Mouse (Mus musculus) forebrain, postnatal 0 days (tissue): ENCODE data around the gene Sgcg. TPM values are rescaled to one million over a fixed set of nuclear protein-coding genes. Genes with fewer than 3 reads are reported as not detected.
A peak's percentile ranks its signal among the peaks of the same experiment; 100 is the strongest.

Source experiments
- ATAC-seq: fragments of 200-750 bp; cut with Nextera tagmentation; 2 replicates; pipeline ENCODE4 v1.8.0; 2017; ENCODE audit warnings: mild to moderate bottlenecking, moderate library complexity
- DNase-seq: peaks from one replicate; pipeline ENCODE4 v3.0.0-alpha.2; 2015
- H3K27ac ChIP-seq: fragments of 300-500 bp; sonication (generic); 2 replicates; pipeline ENCODE4 v1.5.1; 2014; ENCODE audit warnings: low read depth, mild to moderate bottlenecking, antibody characterized with exemption, low read length, moderate library complexity, mixed read lengths
- H3K27me3 ChIP-seq: fragments of 300-500 bp; sonication (generic); 2 replicates; pipeline ENCODE4 v1.6.1; 2014; ENCODE audit warnings: mild to moderate bottlenecking, low read length, mixed read lengths; ENCODE audit not compliant: insufficient read depth
- H3K36me3 ChIP-seq: fragments of 300-500 bp; sonication (generic); 2 replicates; pipeline ENCODE4 v1.6.1; 2014; ENCODE audit warnings: mild to moderate bottlenecking, moderate library complexity; ENCODE audit not compliant: insufficient read depth
- H3K4me1 ChIP-seq: fragments of 300-500 bp; sonication (generic); 2 replicates; pipeline ENCODE4 v1.6.1; 2014; ENCODE audit warnings: antibody characterized with exemption; ENCODE audit not compliant: insufficient read depth
- H3K4me2 ChIP-seq: fragments of 300-500 bp; sonication (generic); 2 replicates; pipeline ENCODE4 v1.6.1; 2014; ENCODE audit warnings: low read depth, mild to moderate bottlenecking, moderate library complexity
- H3K4me3 ChIP-seq: fragments of 300-500 bp; sonication (generic); 2 replicates; pipeline ENCODE4 v1.5.1; 2014; ENCODE audit warnings: low read depth, low read length, mixed read lengths
- H3K9ac ChIP-seq: fragments of 300-500 bp; sonication (generic); 2 replicates; pipeline ENCODE4 v1.6.1; 2014; ENCODE audit warnings: mild to moderate bottlenecking
- H3K9me3 ChIP-seq: fragments of 300-500 bp; sonication (generic); 2 replicates; pipeline ENCODE4 v1.6.1; 2016; ENCODE audit warnings: low read length
- CTCF ChIP-seq: sonication (generic); IDR thresholded peaks from 2 replicates; pipeline ENCODE4 v1.5.1; 2016; ENCODE audit warnings: antibody characterized with exemption, control low read depth, low read depth
- WGBS: fragments of 180-500 bp; shearing (Covaris S2); extraction: QIAGEN DNeasy Blood & Tissue Kit; methylation state at CpG from one replicate; pipeline ENCODE4 v1.1.7; 2014; 5-methylcytosine and 5-hydroxymethylcytosine counted together
- polyA plus RNA-seq: library from polyadenylated mRNA; unstranded; fragments of >200 nt; fragmentation: Nextera tagmentation; extraction: Ambion mirVana; gene quantifications from 2 replicates; pipeline ENCODE4 v1.2.1, GENCODE M21; 2015
- total RNA-seq: library from RNA; depleted of rRNA; stranded (reverse); fragments of >200 nt; gene quantifications from 2 replicates; pipeline ENCODE4 v1.2.3, GENCODE M21; 2014; rRNA removed

Sgcg gene
- total RNA-seq (0.43 TPM in 1 of 2 replicates, not detected in the other), polyA plus RNA-seq (0.10 TPM in 2 replicates)

GRCm38 (mm10) chr14:61258352-61258751 is at the start of gene Sgcg:
Gene Sgcg (minus strand): TSS chr14:61258490.
- H3K4me2 ChIP-seq, result no peak within 1 kb of the TSS
- no peak for ATAC-seq
- no peak for TF ChIP-seq CTCF
- no peaks in the 10 kb centered on the region for H3K36me3 ChIP-seq
- H3K9ac ChIP-seq, result no peak within 1 kb of the TSS
- no peaks in the 10 kb centered on the region for H3K4me1 ChIP-seq
- H3K9me3 ChIP-seq, result no peaks in the 10 kb centered on the region
- H3K27me3 ChIP-seq, result no peaks in the 10 kb centered on the region
- H3K4me3 ChIP-seq, result no peak within 1 kb of the TSS
- 52% methylated on average over 11 of the region's 11 CpGs for WGBS
- DNase-seq, result no peak
- H3K27ac ChIP-seq, result no peak within 1 kb of the TSS

- ATAC-seq (no peak), DNase-seq (no peak)
- Histone ChIP-seq H3K27ac (no peak overlapping the region), H3K4me3 (no peak overlapping the region), H3K4me2 (no peak overlapping the region), H3K36me3 (no peaks in the 10 kb centered on the region), H3K27me3 (no peaks in the 10 kb centered on the region), H3K9me3 (no peaks in the 10 kb centered on the region), H3K9ac (no peak overlapping the region), H3K4me1 (no peaks in the 10 kb centered on the region)
- 82% methylated on average over 4 of the region's 4 CpGs for WGBS
- no peak for TF ChIP-seq CTCF
Observed at GRCm38 (mm10) chr14:61303969-61304609, 45.8 kb upstream of the Sgcg start.

- no peaks in the 10 kb centered on the region for H3K9me3 ChIP-seq
- no peak overlapping the region for H3K4me2 ChIP-seq
- DNase-seq (no peak), ATAC-seq (no peak)
- TF ChIP-seq CTCF, result no peak
- no peak overlapping the region for H3K9ac ChIP-seq
- H3K4me1 ChIP-seq, result no peaks in the 10 kb centered on the region
- WGBS, result 67% methylated on average over 2 of the region's 2 CpGs
- no peak overlapping the region for H3K4me3 ChIP-seq
- no peaks in the 10 kb centered on the region for H3K36me3 ChIP-seq
- H3K27ac ChIP-seq, result no peak overlapping the region
- no peaks in the 10 kb centered on the region for H3K27me3 ChIP-seq
Observed at GRCm38 (mm10) chr14:61302428-61302827, 44.1 kb upstream of the Sgcg start.

- Histone ChIP-seq H3K4me1 (no peaks in the 10 kb centered on the region), H3K4me3 (no peak overlapping the region), H3K27me3 (no peaks in the 10 kb centered on the region), H3K9ac (no peak overlapping the region), H3K9me3 (no peaks in the 10 kb centered on the region), H3K36me3 (no peaks in the 10 kb centered on the region), H3K27ac (no peak overlapping the region), H3K4me2 (no peak overlapping the region)
- WGBS, result 40% methylated on average over 2 of the region's 2 CpGs
- DNase-seq, result no peak
- TF ChIP-seq CTCF, result no peak
- no peak for ATAC-seq
Observed at GRCm38 (mm10) chr14:61301323-61301722, 43.0 kb upstream of the Sgcg start.

- no peak for TF ChIP-seq CTCF
- no peak overlapping the region for H3K4me3 ChIP-seq
- no peak overlapping the region for H3K9ac ChIP-seq
- no peaks in the 10 kb centered on the region for H3K36me3 ChIP-seq
- DNase-seq, result no peak
- H3K4me2 ChIP-seq, result no peak overlapping the region
- no peak overlapping the region for H3K27ac ChIP-seq
- H3K9me3 ChIP-seq, result no peaks in the 10 kb centered on the region
- H3K27me3 ChIP-seq, result no peaks in the 10 kb centered on the region; the same call in 1 of the 2 replicates
- 90% methylated on average over 6 of the region's 6 CpGs for WGBS
- no peak for ATAC-seq
- H3K4me1 ChIP-seq, result no peaks in the 10 kb centered on the region
Observed at GRCm38 (mm10) chr14:61299810-61300209, 41.5 kb upstream of the Sgcg start.

GRCm38 (mm10) chr14:61294738-61295079 is 36.4 kb upstream of the Sgcg start:
- no peaks in the 10 kb centered on the region for H3K9me3 ChIP-seq
- H3K36me3 ChIP-seq, result no peaks in the 10 kb centered on the region
- no peak overlapping the region for H3K27ac ChIP-seq
- no peaks in the 10 kb centered on the region for H3K4me1 ChIP-seq
- TF ChIP-seq CTCF, result peak; percentile 46
- WGBS, result 21% methylated on average over 6 of the region's 6 CpGs
- peak overlapping the region; percentile 19 for H3K4me2 ChIP-seq
- no peak overlapping the region for H3K4me3 ChIP-seq
- DNase-seq (peak; percentile 77), ATAC-seq (peak; percentile 59; the same call in 1 of the 2 replicates)
- H3K9ac ChIP-seq, result no peak overlapping the region
- no peaks in the 10 kb centered on the region; the same call in 1 of the 2 replicates for H3K27me3 ChIP-seq

- peak; percentile 86 for ATAC-seq
- H3K4me3 ChIP-seq, result no peak overlapping the region
- H3K9ac ChIP-seq, result no peak overlapping the region
- no peaks in the 10 kb centered on the region; the same call in 1 of the 2 replicates for H3K27me3 ChIP-seq
- no peak overlapping the region for H3K27ac ChIP-seq
- DNase-seq, result peak; percentile 79
- H3K4me1 ChIP-seq, result no peaks in the 10 kb centered on the region
- WGBS, result 25% methylated on average over 16 of the region's 16 CpGs
- peak; percentile 60 for TF ChIP-seq CTCF
- peak overlapping the region; percentile 19 for H3K4me2 ChIP-seq
- H3K36me3 ChIP-seq, result no peaks in the 10 kb centered on the region
- H3K9me3 ChIP-seq, result no peaks in the 10 kb centered on the region
Observed at GRCm38 (mm10) chr14:61293884-61294737, 35.8 kb upstream of the Sgcg start.
